Mouse (Mus musculus): ENCODE measurements at regions not wholly inside any gene's neighbourhood (a gene's known extent, or its start where the extent isn't known, plus 50 kb on each side); places are given as distances from the start of the nearest gene placed in this dataset.

DNA sequence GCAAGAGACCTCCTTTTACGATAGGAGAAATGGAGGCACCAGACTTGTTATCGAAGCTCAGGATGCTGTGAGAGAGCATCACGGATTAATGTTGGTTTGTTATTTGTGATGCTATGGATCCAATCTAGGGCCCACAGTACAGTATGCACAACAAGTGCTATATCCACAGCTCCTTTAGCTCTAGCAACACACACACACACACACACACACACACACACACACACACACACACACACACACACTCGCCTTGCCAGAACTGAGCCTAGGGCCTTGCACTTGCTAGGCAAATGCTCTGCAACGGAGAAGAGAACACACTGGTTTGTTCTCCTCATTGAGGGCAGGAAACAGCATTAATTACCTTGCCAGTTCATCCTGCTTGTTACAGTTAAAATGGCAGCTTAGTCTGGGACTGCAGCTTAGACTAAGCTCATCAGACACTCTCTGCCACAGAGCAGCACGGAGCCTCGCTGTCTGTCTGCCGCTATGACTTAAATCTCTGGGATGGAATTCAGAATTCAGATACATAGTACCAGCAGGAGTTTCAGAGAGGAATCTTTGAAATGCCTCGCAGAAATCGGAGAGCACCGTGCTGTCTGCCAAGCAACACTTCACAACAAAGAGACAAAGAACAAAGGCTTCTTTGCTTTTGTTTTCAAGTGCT, 285.0 kb downstream of the Rngtt start:
- DNase-seq (ENCODE audit: low spot score): no peak

DNA sequence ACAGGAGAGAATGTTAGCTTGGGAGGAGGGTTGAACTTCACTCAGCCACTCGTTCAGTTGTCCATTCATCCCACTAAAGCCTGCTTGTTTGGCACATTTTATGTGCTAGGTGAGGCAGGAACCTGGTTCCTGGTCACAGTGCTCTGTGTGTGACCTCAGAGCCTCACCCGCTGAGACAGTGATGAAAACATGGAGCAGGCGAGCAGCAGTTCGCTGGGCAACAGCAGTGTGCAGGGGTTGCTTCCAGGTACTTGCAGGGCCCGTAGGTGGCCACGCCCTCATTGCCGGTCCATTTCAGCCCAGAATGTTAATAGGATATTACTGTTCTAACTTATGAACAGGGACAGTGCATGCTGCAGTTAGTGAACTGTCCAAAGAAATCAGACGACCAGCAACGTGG, 285.7 kb downstream of the Rngtt start:
- DNase-seq (ENCODE audit: low spot score): no peak

DNA sequence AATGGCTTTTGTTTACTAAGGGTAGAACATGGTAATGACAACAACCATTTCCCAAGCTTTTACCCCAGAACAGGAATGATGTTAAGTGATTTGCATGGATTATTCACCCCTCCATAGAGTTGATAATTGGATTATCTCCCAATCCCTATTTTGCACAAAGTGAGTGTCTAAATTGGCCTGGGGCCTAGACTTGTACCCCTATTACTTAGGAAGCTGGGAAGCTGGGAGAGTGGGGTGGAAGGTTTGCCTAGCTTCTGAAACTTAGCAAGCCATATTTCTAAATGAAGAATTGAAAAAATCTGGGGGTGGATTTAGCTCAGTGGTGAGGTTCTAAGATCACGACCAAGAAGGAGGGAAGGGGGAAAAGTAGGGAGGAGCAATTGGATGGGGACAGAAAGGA, 289.9 kb downstream of the Rngtt start:
- no peak for DNase-seq (ENCODE audit: low spot score)

DNA sequence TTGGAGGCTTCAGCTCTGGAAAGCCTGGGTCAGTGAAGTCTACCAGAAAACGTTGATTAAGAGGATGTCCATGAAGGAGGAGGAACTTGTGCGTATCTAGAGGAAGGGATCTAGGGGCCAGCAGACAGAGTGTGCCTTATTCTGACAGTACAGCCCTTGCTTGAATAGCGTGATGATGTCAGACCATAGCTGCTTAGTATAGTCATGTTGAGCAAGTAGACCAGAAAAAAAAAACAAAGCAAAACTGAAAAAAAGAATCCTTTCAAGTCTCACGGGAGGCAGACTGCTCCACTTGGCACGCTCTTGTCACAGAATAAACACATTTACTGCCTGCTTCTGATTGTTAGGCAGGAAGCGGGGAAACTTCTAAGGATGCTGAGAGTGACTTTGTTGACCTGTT, 290.7 kb downstream of the Rngtt start:
- DNase-seq (ENCODE audit: low spot score): no peak

DNA sequence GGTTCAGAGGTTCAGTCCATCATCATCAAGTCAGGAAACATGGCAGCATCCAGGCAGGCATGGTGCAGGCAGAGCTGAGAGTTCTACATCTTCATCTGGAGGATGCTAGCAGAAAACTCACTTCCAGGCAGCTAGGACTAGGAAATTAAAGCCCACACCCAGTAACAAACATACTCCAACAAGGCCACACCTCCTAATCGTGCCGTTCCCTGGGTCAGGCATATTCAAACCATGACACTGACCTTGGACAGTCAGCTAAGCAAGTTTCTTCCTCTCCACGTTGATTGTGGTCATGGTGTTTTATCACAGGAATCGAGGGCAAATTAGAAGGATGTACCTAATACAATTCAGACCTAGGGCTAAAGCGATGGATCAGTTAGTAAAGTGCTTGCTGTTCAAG, 294.5 kb downstream of the Rngtt start:
- DNase-seq (ENCODE audit: low spot score): no peak

DNA sequence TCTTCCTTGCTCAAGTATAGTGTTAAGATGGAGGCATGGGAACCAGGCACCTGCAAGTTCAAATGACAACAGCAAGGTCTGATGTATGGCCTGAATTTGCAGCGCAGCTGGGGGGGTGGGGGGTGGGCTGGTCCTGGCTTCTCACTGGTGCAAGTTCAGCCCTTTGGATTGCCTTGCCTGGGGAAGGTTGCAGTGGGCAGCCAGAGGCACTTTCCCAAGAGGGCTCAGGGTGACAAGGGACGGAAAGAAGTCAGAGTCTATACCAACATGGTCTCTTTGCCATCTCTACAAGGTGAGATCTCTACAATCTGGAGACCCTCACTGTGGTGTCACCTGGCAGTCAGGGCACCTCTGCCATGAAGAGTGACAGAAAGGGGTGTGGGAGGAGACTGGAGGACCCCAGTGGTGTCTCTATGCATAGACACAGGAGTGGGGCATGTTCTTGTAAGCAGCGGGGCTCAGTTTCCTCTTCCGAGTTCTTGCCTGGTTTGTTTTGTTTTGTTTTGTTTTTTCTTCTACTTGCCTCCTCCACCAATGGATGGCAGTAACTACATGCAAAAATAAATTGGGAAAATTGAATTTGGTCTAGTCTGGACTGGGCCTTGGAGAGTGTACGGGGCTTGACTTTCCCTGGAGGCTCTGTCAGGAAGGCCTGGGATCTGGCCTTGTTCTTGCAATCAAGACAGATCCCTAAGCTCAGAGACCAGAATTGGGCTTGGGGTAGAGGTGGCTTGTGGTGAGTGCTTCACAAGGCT, 284.4 kb upstream of the Cnr1 start:
- DNase-seq (ENCODE audit: low spot score): no peak

DNA sequence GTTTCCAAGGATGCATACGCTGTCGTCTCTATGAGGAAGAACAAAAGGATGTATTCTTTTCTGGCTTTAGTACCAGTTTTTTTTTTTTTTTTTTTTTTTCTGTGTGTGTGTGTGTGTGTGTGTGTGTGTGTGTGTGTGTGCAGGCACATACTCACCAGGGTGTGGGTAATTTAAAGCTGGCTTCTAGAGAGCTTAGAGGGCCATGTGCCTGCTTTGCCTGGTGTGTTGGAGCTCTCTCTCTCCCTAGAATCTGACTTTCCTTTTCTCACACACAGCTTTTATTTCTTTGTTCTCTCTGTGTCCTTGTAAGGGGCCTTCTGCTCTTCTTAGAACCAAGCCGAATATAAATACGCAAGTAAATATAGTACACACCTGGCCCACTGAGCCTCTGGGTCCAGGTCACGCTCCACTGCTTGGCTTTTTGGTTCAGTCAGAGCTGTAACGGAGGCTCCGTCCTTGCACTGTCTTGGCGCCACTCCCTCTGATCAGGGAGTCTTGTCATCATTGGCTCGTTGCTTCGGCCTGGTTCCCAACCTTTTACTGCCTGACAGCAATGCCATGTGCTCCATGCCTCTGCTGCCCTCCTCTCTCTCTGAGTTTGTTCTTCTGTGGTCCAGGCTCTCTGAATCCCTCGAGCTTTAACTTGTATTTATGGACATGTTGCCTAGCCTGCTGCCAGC, 283.7 kb upstream of the Cnr1 start:
- DNase-seq (ENCODE audit: low spot score): no peak

DNA sequence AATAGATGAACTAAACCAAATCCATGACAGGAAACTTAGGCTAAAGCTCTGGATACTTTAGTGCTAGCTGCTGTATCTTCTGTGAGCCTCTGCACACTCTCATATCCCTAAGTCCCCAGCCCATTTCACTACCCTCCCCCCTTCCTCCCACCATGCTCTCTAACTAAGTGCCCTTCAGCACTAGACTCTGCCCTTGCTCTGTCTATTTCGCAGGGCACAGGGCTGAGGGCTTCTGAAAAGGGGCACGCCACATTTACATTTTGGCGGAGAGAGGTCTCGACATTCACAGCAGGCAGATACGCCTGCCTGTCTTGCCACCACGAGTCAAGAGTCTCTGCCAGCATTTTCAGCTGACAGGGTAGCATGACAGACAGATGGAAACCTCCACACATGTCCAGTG, 282.5 kb upstream of the Cnr1 start:
- no peak for DNase-seq (ENCODE audit: low spot score)

DNA sequence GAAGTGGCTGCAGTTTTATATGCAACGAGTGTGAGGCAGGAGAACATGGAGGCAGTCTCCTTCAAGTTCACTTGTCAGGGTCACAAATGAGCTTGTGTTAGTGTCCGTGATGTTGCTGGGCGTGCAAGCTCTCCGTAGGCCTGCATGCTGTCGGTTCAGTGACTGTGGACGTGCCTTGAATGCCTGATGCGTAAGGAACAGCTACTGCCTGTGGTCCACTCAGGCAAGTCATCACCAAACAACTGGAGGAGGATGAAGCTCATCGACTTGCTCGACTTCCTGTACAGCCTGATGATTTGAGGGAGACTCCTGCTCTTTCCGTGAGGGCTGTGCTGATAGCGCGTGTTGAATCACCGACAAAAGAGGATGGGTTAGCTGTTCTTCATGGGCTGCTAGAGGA, 281.9 kb upstream of the Cnr1 start:
- DNase-seq (ENCODE audit: low spot score): no peak

DNA sequence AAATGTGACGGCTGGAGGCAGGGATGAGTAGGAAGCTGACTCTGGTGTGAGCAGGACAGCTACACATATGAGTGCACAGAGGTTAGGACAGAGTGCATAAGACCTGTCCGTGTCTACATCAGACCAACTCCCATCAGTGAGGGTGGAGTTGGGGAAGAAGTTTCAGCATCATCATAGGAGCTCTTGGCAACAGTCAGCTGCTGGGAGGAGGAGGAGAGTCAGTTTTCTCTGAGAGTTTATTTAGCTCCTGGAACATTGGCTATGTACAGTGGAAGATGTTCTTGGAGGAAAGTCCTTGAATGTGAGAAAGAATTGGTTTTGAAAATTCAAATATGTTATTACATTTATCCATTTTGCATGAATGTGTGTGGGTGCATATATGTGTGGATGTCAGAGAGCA, 279.2 kb upstream of the Cnr1 start:
- DNase-seq (ENCODE audit: low spot score): no peak

DNA sequence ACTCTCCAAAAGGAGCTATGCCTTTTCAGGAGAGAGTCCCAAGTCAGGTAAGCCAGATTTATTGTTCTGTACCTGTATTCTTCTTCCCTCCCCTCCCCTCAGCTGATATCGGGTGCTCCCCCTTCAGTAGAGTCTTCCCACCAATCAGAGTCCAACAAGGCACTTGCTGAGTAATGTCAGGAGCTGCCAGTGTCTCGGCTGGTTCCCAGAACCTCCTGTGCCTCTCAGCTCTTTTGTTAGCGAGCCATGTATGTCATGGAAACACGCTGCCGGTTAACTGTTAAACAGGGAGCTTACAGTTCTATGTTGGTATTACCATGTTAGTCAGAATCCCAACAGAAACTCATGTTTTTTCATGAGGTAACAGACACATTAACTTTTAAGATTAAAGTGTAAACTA, 273.1 kb upstream of the Cnr1 start:
- no peak for DNase-seq (ENCODE audit: low spot score)

DNA sequence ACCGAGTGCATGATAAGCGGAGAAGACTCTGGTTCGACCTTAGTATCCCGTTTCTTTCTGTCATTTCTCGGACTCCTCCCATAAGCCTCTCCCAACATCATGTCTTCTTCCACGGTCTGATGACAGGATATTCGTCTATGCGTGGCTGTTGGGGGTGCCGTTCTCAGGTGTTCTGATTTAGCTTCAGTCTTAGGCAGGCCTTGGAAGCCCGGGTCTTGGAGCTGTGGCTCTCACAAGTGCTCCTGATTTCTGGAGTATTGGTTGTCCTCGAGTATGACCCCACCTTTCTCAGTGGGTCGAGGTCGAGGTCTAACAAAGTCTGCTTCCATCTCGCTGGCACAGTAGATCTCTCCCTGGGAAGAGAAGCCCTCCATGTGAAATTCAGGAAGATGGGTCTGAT, 264.6 kb upstream of the Cnr1 start:
- DNase-seq (ENCODE audit: low spot score): no peak

DNA sequence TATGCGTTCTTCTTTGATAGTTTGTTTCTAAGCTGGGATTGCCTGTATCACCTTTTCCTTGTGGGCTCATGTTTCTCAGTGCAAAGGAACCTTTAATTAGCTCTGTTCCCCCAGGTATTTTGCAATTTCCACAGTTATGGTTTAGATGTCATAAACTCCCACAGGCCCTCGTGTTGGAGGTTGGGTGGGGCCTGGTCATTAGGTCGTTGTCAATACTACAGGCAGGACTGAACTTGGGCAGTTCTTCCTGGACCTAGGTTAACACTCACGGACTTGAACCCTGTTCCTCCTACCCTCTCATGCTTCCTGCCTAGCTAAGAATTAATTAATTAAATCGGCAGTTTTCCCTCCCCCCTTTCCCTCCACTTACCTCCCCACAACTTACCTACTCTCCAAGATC, 263.8 kb upstream of the Cnr1 start:
- DNase-seq (ENCODE audit: low spot score): no peak

DNA sequence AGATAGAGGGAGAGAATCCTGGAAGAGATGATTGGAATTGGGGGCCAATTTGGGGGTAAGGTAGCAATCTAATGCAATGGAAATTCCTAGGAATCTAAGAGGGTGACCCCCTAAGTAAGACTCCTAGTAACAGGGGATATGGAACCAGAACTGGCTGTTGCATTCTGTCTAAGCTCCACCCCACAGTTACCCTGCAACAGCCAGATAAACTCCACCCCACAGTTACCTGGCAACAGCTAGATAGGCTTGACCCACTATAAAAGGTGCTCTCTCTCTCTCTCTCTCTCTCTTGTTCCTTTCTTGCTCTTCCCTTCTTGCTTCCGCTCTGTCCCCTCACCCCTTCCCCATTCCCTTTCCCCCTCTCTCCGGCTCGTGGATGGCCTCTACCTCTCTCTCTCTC, 262.5 kb upstream of the Cnr1 start:
- peak; percentile 8 for DNase-seq (ENCODE audit: low spot score)

DNA sequence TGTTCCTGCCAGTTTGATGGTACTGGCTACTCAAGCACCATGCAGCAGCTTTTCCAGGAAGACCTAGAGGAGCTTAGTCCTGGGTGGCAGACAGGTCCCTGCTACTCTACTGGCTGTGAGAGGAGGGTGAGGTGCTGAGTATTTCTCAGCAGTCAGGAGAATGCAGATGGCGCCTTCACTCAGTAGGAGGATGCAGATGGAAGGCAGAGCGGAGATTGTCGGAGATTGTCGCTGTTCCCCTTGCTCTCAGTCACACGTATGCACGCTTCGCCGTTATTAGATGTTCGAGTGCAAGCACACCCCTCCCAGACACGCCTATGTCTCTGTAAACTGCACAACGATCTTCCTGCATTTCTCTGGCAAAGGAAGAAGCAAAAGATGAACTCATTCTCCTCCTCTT, 261.4 kb upstream of the Cnr1 start:
- no peak for DNase-seq (ENCODE audit: low spot score)

DNA sequence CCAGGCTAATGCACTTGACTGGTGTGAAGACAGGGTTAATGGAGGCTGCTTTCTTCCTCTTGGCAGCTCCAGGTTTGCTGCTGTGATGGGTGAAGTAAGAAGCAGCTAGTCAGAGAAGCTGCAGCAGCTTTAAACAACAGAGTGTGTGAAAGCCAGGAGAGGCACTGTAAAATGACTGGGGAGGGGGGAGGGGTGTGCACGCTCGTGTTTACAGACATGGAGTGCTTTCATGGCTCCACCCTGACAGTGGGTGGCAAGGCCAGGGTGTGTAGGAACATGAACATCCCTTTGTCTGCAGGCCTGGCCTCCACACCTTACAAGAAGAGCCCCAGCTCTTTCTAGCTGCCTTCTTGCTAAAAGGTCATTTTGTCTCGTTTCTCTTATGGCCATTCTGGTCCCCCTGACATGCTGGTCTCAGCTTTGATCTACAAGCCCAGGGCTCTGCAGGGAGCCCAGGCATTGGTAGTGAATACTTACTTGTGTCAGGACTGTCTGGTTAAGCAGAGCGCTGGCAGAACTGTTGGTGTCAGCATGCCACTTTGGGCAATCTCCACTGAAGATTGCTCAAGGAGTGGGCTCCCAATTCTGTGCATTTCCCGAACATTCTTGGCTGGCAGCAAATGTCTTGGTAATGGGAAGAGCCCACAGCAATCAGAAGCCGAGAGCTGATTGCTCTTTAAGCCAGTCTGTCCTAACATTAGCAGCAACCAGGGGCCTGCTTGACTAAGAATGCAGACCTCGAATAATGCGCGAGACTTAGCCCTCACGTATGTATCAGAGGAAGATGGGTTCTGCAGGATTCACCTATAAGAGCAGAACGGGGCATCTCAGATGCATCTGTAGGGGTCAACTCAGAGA, 260.5 kb upstream of the Cnr1 start:
- DNase-seq (ENCODE audit: low spot score): no peak

DNA sequence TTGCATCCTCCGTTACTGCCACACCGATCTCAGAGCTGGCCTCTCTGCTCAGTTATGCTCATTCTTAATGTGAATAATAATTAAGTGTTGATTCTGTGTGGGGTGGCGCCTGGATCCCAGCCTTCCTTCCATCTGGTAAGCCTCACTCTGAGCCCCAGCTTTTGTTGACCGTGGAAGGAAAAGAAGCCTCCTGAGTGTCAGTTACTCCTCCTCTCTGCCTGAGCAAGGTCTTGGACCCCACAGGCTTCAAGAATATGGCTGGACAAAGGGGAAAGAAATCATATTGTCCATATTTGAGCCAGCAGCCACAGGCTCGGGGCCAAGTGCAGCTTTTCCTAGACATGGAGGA, 259.9 kb upstream of the Cnr1 start:
- no peak for DNase-seq (ENCODE audit: low spot score)

DNA sequence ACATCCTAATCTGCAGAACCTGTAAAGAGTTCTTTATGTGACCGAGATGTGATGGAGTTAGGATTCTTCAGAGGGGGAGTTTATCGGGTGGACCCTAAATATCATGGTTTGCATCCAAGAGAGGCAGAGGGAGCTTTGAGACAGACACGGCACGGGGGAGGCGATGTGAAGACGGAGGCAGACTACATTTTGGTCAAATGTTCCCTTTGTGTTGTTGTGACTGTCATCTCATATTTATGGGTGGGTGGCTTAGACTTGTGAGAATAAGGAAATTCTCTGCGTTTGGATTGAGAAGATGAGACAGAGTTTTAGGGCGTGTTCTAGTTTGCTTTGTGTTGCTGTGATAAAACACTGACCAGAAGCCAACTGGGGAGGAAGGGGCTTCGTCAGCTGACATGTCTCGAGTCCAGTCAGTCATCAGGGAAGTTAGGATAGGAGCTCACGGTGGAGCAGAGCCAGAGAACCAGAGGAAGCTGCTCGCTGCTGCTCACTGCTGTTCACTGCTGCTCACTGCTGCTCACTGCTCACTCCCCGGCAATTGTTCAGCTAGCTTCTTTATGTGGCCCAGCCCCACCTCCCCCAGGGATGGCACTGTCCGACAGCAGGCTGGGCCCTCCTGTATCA, 259.0 kb upstream of the Cnr1 start:
- no peak for DNase-seq (ENCODE audit: low spot score)

DNA sequence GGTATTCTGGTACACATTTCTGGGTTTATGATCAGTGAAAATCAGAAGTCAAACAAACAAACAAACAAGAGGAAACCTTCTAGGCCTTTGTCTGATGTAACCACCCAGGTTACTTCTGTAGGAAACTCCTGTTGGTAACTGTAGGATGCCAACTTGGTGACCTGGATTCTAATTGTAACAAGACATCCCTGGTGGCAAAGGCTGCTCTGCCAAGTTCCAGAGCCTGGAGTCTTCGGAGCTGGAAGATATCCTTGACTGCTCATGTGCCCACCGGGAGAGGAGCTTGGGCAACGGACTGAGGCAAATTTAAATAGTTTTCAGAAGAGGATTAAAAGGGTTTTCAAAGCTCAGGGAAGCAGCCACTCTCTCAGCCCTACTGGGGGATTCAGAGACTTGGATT, 256.0 kb upstream of the Cnr1 start:
- DNase-seq (ENCODE audit: low spot score): no peak

DNA sequence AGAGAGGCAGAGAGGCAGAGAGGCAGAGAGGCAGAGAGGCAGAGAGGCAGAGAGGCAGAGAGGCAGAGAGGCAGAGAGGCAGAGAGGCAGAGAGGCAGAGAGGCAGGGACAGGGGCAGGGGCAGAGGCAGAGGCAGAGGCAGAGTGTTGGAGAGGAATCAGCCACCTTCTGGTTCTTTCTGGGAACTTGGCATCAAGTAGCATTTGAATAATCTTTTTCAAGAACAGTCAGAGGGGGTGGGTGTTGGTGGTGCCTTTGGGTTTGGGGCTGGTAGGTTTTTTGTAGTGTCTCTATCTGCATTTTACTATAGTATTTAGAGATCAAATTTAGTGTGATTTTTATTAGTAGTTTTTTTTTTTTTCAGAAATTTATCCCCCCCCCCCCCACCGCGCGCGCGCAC, 249.3 kb upstream of the Cnr1 start:
- no peak for DNase-seq (ENCODE audit: low spot score)

DNA sequence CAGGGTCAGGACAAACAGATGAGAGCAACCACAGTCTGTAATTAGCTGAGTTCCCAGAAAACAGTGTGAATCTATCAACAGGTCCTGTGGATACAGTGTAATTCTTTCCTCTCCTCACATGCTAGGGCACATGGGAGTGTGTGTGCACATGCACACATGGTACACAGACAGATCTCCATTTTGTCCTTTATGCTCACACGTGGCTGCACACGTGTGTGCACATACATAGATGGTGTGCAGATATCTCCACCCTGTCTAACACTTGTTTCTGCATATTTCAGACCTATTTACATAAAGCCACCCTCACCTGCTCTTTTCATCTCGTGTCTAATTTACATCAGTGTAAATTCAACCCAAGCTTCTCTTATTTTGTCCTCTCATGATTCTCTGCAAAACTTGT, 245.0 kb upstream of the Cnr1 start:
- no peak for DNase-seq (ENCODE audit: low spot score)

DNA sequence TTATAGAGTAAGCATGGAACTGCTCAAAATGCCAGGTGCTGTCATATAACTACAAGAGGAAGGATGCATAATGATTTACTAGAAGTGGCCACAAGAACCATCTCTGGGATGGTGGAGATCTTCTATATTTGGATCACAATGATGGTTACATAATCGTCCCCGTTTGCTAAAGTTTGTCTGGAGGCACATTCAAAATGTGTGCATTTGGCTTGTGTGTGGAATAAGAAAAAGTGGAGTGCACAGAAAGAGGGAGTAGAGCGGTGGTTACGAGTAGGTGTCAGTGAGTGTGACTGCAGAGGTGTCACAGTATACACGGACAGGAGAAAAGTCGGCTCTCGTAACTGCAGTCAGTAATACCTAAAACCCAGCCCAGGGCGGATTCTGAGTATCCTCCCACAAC, 238.3 kb upstream of the Cnr1 start:
- DNase-seq (ENCODE audit: low spot score): no peak

Data from spleen, adult 12 weeks (tissue).